Mouse (Mus musculus): Measurements from ENCODE around the gene Cd27.

The Cd27 gene

GRCm38 (mm10) chr6:125252285-125252684, 15.5 kb upstream of the Cd27 start:
- no peak for DNase-seq (ENCODE audit: inconsistent age in 2 of 2, low spot score in 1 of 2)

GRCm38 (mm10) chr6:125244551-125244950, 7.7 kb upstream of the Cd27 start:
- DNase-seq (ENCODE audit: inconsistent age in 2 of 2, low spot score in 1 of 2): no peak

GRCm38 (mm10) chr6:125241566-125241965, 4.8 kb upstream of the Cd27 start:
- no peak for DNase-seq (ENCODE audit: inconsistent age in 2 of 2, low spot score in 1 of 2)

GRCm38 (mm10) chr6:125240617-125241016, 3.8 kb upstream of the Cd27 start:
- no peak for DNase-seq (ENCODE audit: inconsistent age in 2 of 2, low spot score in 1 of 2)

- DNase-seq (ENCODE audit: inconsistent age in 2 of 2, low spot score in 1 of 2): no peak
Observed at GRCm38 (mm10) chr6:125239547-125239946, 2.7 kb upstream of the Cd27 start.

- DNase-seq (ENCODE audit: inconsistent age in 2 of 2, low spot score in 1 of 2): no peak
Observed at GRCm38 (mm10) chr6:125238396-125238795, 1.6 kb upstream of the Cd27 start.

GRCm38 (mm10) chr6:125237421-125237820, 611 bp upstream of the Cd27 start:
- DNase-seq (ENCODE audit: inconsistent age in 2 of 2, low spot score in 1 of 2): no peak

GRCm38 (mm10) chr6:125236341-125236740, 469 bp downstream of the Cd27 start:
- no peak for DNase-seq (ENCODE audit: inconsistent age in 2 of 2, low spot score in 1 of 2)

- no peak for DNase-seq (ENCODE audit: inconsistent age in 2 of 2, low spot score in 1 of 2)
Observed at GRCm38 (mm10) chr6:125234520-125234828, 2.3 kb downstream of the Cd27 start.

- peak; percentile 20 to 48 for DNase-seq (ENCODE audit: inconsistent age in 2 of 2, low spot score in 1 of 2)
Observed at GRCm38 (mm10) chr6:125233816-125234519, 2.8 kb downstream of the Cd27 start.

- no peak for DNase-seq (ENCODE audit: inconsistent age in 2 of 2, low spot score in 1 of 2)
Observed at GRCm38 (mm10) chr6:125232516-125232915, 4.3 kb downstream of the Cd27 start.

GRCm38 (mm10) chr6:125232045-125232437, 4.8 kb downstream of the Cd27 start:
- no peak for DNase-seq (ENCODE audit: inconsistent age in 2 of 2, low spot score in 1 of 2)

GRCm38 (mm10) chr6:125231117-125232044, 5.4 kb downstream of the Cd27 start, which contains the start of gene Tapbpl:
TSS of gene Tapbpl (minus strand) at chr6:125231860.
- DNase-seq (ENCODE audit: inconsistent age in 2 of 2, low spot score in 1 of 2): peak; percentile 79 to 92

- DNase-seq (ENCODE audit: inconsistent age in 2 of 2, low spot score in 1 of 2): peak; percentile 32 to 54
Observed at GRCm38 (mm10) chr6:125230571-125230970, 6.2 kb downstream of the Cd27 start.

GRCm38 (mm10) chr6:125225518-125226115, 11.2 kb downstream of the Cd27 start:
- DNase-seq (ENCODE audit: inconsistent age in 2 of 2, low spot score in 1 of 2): peak; percentile 31 to 67

- no peak for DNase-seq (ENCODE audit: inconsistent age in 2 of 2, low spot score in 1 of 2)
Observed at GRCm38 (mm10) chr6:125222577-125222976, 14.2 kb downstream of the Cd27 start.

GRCm38 (mm10) chr6:125222146-125222545, 14.7 kb downstream of the Cd27 start:
- no peak for DNase-seq (ENCODE audit: inconsistent age in 2 of 2, low spot score in 1 of 2)

- no peak for DNase-seq (ENCODE audit: inconsistent age in 2 of 2, low spot score in 1 of 2)
Observed at GRCm38 (mm10) chr6:125221115-125221745, 15.6 kb downstream of the Cd27 start.

GRCm38 (mm10) chr6:125218963-125219362, 17.8 kb downstream of the Cd27 start:
- peak; percentile 50 to 86 for DNase-seq (ENCODE audit: inconsistent age in 2 of 2, low spot score in 1 of 2)

GRCm38 (mm10) chr6:125217899-125218298, 18.9 kb downstream of the Cd27 start:
- DNase-seq (ENCODE audit: inconsistent age in 2 of 2, low spot score in 1 of 2): no peak

- DNase-seq (ENCODE audit: inconsistent age in 2 of 2, low spot score in 1 of 2): peak; percentile 69 to 88
Observed at GRCm38 (mm10) chr6:125216898-125217297, 19.9 kb downstream of the Cd27 start.

Measured in adrenal gland, adult (tissue).